Mouse (Mus musculus) T-helper 1 cell (primary cell): ENCODE data around the gene Fblim1.

Experiments
- in situ Hi-C: fragments of 300-600 bp; cut with MboI, MseI; formaldehyde crosslinking; loops from one replicate; pipeline ENCODE4 v1.15.1; 2025; ENCODE audit warnings: high pct_unique_total_duplicates

Fblim1 gene

DNA sequence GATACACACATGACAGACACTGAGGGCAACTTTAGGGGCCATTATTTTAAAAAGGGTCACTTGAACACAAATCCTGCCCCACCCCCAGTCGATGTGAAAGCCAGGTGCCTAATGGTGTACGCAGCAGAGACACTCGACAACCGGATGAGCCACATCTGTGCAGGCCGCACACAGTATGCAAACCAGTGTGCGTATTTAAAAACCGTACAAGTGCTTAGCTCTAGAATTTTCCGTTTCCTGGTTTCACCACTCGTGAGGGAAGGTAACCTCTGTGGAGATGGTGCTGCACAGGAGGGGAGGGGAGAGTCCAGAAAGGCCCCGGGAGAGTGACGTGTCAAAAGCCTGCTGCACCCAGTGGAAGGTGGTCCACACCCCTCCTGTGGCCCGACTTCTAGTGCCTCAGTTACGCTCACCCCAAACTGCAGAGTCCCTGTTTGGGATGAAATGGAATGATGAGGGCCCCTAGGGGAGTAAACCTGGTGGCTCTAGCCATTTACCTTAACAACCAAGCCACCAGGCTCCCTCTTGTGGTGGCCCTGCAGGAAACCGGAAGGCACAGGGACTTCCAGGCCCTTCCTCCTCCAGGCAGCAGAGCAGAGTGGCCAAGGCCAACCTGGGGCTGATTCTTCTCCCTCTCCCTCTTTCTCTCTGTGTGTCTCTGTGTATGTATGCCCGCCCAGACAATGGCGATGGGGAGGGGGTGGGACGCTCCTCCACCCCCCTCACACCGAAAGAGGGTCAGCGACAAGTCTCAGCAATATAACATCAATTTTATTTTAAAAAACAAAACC lies 19.3 kb upstream of the Fblim1 start:
- in situ Hi-C loops: no loop called here

DNA sequence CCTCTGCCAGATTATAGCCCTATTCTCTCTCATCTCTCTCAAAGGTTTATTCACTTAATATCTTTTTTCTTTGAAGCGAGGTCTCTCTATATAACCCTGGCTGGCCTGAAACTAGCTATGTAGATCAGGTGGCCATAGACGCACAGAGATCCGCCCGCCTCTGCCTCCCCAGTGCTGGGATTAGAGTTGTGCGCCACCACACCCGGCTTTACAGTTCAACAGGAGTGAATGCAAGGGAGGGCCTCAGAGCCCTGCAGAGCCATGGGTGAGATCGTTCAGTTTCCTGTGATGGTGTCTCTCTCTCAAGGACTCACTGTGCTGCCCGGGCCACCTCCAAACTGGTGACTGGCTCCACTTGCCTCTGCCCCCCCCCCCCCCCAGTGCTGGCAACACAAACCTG lies 18.2 kb upstream of the Fblim1 start:
- in situ Hi-C loops: no loop called here

DNA sequence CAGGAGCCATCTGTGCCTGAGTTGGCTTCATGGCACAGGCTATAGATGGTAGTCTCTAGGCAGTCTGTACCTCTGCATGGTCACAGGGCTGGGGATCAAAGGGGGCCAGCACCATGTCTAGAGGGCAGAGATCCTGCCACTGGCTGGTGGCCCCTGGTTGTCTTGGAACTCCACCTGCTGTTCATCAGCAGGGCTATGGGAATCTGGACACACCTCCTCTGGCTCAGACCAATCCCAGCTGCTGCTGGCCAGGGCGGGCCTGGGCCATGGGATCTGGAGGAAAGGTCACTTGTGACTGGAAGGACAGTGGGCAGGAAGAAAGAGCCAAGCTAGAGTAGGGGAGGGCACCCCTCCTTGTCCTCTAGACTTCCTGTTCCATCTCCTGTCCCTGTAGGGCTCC lies 17.8 kb upstream of the Fblim1 start, which contains the start of gene Slc25a34:
Gene Slc25a34, minus strand, starts transcription at position 156 of the 400 bp plus-strand sequence.
- in situ Hi-C loops: no loop called here

DNA sequence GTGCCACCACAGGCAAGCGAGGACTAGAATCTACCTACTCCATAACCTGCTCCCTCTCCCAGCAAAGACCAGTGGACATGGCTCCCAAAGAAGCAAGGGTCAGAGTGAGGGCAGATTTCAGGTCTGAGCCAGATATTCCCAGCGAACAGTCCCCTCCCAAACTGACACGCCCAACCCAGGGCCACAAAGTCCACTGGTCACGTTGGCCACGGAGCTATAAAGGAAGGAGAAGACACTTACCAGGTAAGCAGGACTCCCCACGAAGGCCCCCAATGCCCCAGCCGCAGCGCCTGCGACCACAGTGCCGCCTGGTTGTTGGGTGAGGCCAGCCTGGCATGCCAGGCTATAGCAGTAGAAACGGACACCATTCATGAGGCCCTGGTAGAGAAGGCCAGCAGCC lies 17.1 kb upstream of the Fblim1 start:
- in situ Hi-C loops: no loop called here

DNA sequence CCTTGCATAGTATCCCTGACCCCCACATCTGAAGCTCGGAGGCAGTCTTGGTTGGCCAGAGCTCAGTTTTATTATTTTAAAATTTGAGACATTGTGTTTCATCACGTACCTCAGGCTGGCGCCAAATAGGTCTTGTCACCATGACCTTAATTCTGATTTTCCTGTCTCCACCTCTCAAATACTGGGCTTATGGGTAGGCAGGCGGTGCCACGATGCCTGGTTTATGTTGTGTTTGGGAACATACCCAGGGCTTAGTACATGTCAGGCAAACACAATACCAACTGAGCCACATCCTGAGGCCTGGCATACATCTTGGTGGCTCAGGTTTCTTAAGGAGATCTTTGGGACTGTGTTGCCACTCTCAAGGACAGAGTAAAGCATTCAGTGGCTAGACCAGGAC lies 16.7 kb upstream of the Fblim1 start:
- in situ Hi-C loops: no loop called here

DNA sequence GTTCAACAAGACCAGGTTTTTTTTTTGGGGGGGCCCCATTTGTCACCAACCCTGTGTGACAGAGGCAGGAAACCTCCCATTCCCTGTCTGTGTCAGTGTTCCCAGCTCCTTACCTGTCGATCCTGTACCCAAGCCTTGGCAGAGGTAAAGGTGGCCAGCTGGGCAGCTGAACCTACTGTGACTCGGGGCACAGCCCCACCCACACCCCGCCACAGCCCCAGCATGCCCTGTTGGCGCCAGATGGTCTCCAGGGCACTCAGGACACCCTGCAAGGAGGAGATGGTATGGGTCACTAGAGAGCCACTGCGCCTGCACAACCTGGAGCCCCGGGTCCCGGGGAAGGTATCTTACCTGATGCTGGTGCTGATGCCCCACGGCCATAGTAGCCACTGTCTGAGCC lies 16.2 kb upstream of the Fblim1 start:
- in situ Hi-C loops: no loop called here

DNA sequence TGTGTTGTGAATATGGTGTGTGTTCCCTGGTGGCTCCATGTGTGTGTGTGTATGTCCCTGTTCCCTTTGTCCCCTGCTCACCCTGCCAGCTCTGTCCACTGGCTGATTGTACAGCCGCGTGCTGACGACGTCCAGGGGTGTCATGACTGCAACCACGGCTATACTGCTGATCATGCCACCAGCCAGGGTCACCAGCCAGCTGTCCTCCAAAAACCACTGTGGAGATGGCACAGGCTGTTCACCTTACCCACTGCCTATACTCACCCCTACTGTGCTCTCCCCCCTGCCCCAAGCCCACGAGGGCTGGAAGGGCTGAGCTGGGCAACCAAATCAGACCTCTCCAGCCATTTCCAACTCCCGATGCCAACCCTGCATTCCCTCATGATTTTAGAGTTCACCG lies 15.4 kb upstream of the Fblim1 start:
- in situ Hi-C loops: no loop called here

DNA sequence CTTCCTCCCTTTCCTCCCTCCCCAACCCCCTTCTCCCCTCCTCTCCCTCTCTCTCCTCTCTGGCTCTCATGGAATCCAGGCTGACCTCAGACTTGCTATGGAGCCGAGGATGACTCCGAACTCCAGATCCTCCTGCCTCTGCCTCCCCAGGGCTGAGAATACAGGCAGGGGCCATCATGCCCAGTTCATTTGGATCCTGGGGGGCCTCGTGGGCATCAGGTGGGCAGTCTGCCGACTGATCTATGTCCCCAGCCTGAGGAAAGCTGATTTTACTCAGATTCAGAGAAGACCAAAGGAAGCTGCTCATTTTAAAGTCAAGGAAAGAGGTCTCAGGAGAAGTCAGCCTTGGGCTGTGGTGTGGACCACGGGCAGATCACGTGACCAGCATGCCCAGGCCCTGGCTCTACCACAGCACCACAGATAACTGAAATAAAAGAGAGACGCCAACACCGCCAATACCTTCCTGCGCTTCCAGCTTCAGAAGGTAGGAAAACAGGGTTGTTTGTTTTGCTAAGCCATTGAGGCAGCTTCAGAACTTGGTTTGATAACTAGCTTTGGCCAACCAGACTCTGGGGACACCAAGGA lies 13.5 kb upstream of the Fblim1 start:
- in situ Hi-C loops: loop anchor here (10.0 kb wide), 2 partner anchors 225 to 925 kb away; partner anchors contain the start of gene Ctrc

DNA sequence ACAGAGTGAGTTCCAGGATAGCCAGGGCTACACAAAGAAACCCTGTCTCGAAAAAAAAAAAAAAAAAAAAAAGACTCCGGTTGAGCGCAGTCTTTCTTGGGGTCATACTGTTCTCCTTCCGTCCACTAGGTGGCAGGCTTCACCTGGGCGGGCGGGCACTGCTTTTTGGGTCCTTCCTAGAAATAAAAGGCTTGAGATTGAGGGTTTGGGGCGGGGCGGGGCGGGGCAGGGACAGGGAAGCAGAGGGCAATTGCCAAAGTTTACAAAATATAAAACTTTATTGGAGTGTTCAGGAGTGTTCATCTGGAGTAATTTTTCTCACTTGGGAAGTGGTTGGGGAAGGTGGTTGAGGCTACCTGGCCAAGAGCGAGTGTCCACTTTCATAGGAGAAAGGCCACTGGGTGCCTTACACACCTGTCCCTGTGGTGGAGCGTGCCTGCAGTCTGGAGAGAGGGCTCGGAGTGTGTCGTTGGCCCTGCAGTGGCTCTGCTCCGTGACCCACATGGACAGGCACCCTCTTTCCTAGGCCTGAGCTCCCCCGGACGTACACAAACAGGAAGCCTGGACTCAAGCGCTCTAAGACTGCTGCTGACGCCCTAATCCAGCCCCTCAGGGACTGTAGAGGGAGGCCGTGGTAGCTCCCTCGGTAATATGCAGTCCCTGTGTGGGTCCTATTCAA lies 12.8 kb upstream of the Fblim1 start, which contains the start of gene Tmem82:
Gene Tmem82, minus strand, starts transcription at position 69 of the 679 bp plus-strand sequence.
- in situ Hi-C loops: loop anchor here (10.0 kb wide), 2 partner anchors 226 to 926 kb away; partner anchors contain the start of gene Ctrc

DNA sequence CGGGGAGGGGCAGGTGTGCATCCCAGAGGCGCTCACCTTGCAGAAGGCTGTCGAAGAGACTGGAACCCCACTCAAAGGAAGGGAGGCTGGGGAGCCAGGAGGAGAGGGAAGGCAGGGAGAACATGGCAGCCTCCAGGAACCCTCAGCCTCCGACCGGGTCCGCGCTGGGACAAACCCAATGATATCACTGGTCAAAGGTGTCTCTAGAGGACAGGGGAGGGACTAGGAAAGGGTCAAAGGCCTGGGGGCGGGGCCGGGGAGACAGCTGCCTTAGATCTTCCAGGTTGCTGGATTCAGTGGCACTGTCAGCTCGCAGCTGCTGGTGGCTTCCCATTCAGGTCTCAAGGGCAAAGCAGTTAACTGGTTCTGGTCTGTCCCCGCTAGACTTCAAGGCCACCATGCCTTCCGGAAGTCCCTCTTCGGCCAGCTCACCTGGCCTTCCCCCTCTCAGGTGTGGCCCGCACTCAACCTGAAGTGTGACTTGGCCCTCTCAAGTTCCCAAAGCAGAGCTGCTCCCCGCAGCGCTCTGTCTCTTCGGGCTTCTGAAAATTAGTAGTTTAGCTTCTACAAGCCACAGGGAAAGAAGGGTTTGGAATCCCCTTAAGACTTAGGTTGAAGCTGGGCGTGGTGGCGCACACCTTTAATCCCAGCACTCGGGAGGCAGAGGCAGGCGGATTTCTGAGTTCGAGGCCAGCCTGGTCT lies 12.1 kb upstream of the Fblim1 start:
- in situ Hi-C loops: loop anchor here (10.0 kb wide), 2 partner anchors 227 to 927 kb away; partner anchors contain the start of gene Ctrc

DNA sequence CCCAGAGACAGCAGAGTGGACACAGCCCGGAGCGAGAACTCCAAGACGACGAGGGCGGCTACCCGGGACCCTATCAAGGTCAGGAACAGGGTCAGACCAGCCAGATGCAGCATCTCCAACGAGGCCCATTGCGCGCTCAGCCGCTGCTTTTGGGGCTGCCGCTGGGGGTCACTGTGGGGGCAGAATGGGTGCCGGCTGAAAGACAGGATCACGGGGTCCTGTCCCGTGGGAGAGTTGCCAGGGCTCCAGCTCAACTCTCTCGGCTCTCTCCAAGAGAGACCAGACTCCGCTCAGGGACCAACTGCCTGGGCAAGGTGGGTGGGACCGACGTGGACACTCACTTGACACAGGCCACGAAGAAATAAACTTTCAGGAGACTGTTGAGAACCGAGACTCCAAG lies 11.4 kb upstream of the Fblim1 start:
- in situ Hi-C loops: loop anchor here (10.0 kb wide), 2 partner anchors 228 to 928 kb away; partner anchors contain the start of gene Ctrc

DNA sequence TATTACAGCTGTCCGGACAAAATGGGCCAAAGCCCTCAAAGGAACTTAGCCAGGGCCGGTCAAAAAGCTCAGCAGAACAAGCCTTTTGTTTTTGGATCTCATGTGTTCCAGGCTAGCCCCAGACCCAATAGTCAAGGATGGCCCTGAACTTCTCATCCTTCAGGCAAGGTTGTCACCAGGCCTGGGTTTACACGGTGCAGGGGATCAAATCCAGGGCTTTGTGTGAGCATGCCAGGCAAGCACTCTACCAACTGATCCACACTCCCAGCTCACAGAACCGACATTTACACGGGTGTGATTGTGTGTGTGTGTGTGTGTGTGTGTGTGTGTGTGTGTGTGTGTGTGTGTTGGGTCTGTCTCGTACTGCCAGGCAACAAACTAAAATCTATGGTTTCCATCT lies 10.9 kb upstream of the Fblim1 start:
- in situ Hi-C loops: loop anchor here (10.0 kb wide), 2 partner anchors 228 to 928 kb away; partner anchors contain the start of gene Ctrc

DNA sequence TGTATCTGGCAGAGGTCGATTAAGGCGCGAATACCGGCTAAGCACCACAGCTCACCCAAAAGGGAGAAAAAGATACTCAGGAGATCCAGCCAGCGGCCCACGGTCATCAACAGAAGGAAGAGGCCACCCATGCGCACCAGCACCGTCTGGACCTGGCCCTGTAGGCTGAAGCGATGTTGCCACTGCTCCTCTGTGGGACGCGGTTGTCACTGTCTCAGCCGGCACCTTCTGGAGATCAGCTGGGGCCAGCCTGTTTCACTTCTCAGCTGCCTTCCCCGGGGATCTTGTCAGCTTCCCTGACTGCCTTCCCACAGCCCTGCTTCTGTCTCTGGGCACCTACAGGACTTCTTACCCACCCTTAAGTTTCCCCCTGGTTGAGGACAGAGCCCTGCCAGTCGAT lies 9.1 kb upstream of the Fblim1 start:
- in situ Hi-C loops: loop anchor here (10.0 kb wide), 2 partner anchors 230 to 930 kb away; partner anchors contain the start of gene Ctrc

DNA sequence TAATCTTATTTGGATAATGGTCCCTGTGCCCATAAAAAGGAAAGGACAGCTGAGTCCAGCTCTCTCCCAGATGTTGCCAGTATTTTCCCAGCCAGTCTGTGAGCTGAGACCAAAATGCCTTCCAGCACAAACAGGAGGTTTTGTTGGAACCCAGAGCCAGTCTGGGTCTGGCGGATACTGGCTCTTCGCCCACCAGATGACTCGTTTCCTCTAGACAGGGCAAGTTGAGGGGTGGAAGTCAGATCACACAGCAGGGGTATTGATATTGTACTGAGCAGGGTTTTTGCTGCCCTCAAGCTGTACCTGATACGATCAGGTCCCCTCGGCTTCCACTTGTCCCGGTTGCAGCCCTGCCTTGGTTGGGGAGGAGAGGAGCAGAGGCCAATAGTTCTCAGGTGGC lies 3.6 kb upstream of the Fblim1 start:
- in situ Hi-C loops: no loop called here

DNA sequence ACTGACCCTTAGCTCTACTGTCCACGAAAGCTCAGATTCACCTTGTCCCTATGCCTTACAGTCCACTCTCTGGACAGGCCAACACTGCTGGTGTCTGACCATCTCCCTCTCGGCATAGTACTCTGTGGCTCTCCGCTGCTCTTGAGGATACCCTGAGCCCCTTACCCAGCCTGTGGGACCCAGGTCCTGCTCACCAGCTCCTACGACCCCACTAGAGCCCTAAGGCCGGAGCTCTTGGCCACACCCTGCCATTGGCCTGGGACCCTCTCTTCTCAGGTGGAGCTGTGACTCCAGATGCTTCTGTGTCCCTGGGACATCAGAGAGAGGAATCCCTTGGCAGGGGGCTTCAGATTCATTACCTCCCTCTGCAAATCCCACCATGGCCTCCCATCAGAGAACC lies 475 bp downstream of the Fblim1 start:
- in situ Hi-C loops: no loop called here

DNA sequence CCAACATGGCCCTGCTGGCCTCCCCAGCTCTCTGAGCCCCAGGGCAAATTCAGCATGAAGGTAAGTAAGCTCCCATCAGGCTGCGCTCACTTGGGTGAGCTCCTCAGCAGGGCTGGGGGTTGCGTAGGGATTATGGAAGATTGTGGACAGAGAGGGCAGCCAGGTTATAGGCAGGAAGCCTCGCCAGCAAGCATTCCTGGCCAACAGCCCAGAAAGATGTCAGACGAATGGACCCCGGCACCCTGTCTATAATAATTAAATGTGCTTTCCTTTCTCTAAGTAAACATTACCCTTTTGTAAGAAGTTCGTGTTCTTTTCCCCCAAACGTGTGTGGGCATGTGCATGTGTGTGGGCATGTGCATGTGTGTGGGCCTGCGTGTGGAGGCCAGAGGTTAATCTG lies 1.4 kb downstream of the Fblim1 start:
- in situ Hi-C loops: no loop called here

DNA sequence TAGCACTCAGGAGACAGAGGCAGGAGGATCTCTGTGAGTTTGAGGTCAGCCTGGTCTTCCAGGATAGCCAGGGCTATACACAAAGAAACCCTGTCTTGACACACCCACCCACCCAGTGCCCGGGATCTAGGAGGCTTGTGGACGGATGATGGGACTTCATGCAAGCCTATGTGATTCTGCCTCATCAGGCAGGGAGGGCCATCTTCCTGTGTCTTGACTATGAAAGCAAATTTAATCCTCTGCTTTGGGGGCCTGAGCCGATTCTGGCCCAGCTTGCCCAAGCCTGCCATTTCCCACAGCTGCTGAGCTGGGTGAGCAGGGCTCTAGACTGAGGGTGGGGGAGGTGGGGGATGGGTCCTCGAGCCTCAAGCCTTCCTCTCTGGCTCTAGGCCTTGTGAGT lies 2.0 kb downstream of the Fblim1 start:
- in situ Hi-C loops: no loop called here

DNA sequence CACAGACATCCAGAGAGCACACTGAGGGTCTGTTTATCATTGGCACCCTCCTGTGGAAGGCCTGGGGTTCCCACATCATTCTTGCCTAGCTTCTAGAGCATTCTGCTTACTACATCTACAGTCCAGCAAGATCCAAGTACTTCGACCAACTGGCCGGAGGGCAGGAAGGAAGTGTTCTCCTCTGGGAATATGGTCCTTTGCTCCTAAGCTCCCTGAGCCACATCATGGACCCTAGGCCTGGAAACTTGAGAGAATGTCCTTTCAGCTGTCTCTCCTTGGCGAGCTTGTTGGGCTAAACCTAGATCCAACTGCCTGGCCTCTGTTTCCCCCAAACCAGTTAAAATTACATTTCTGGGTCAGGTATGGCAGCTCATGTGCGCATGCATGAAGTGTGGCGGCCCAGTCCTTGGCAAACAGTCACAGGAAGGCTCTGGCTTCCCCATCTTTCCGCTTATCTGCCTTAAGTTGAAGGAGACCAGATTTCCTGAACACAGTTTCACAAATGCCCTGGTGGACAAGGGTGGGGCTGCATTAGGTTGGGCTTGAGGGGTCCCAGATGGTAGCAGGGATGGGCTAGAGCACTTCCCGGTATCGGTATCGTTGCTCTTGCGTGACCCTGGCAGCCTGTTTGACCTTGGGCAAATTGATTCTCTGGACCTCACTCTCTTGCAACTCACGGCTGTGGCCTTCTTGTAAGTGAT lies 3.2 kb downstream of the Fblim1 start:
- in situ Hi-C loops: no loop called here

DNA sequence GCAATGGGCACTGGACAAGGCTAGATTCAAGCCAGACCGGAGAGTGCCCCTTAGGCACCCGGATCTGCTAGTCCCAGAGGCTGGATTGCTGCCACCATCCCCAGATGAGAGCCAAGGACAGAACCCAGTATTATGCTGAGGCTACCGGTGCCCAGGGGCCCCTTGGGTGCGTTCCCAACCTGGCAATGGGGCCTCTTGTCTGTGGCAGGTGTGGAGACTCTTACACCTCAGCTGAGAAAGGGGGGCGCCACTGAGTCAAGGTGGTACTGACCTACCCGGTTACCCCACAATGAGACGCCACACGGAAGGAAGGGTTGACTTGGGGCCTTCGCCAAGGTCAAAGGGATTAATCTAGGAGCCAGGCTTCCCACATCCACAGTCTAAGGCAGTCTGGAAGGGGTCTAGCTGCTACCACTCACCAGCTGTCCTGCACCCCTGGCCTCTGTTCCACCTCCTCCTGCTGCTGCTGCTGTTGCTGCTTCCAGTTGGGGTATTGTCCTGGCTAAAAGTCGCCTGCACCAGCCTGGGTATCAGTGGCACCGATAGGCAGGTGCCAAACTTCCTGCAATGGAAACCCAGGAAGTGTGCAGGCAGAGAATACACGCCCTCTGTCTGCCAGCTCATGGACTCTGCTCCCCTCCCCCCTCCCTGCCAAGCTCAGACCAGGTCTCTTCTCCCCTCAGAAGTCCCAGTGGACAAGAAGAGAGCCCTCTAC lies 4.6 kb downstream of the Fblim1 start:
- in situ Hi-C loops: no loop called here

DNA sequence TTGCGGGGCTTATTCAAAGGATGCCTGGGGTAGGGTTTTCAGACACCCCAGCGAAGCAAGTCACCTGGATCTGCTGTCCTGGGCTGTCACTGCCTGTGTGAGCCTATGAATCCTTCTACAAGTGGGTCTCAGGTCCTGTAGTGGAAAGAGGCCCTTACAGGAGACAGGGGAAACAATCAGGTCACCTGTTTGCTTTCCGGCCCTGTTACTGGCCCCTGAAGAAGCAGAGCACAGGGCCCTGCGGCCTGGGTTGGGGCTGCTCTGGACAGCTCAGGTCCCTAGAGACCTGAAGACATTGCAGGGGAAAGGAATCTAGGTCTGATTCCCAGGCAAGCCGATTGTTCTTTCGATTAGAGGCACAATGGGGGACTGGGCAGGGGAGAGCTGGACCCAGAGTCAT lies 5.5 kb downstream of the Fblim1 start:
- in situ Hi-C loops: no loop called here
